Mouse (Mus musculus) myocyte (in vitro differentiated cells): Measurements from ENCODE around the gene Ccdc171.

Experiments
- CEBPB ChIP-seq: IDR thresholded peaks from 2 replicates; pipeline ENCODE4 v1.6.1; 2011; ENCODE audit warnings: mild to moderate bottlenecking, moderate library complexity; ENCODE audit not compliant: poor library complexity, insufficient read depth, severe bottlenecking
- POLR2A ChIP-seq: IDR thresholded peaks from one replicate; pipeline ENCODE4 v1.6.1; 2011; ENCODE audit warnings: low read depth, mild to moderate bottlenecking, control low read depth, moderate library complexity; ENCODE audit not compliant: insufficient read length

GRCm38 (mm10) chr4:83676444-83676843 lies 151.1 kb downstream of the Ccdc171 start:
- TF ChIP-seq CEBPB (no peak), POLR2A (no peak)
